Mouse (Mus musculus) hindbrain, postnatal 0 days (tissue): ENCODE results near the gene Tecpr1. TPM values are rescaled to one million over a fixed set of nuclear protein-coding genes. Genes with fewer than 3 reads are reported as not detected.

Experiments used
- ATAC-seq: fragments of 200-750 bp; cut with Nextera tagmentation; 2 replicates; pipeline ENCODE4 v1.8.0; 2017; ENCODE audit warnings: mild to moderate bottlenecking, moderate TSS enrichment, moderate library complexity
- DNase-seq: peaks from one replicate; pipeline ENCODE4 v3.0.0-alpha.2; 2015; ENCODE audit warnings: low spot score
- H3K27ac ChIP-seq: fragments of 300-500 bp; sonication (generic); 2 replicates; pipeline ENCODE4 v1.5.1; 2014; ENCODE audit warnings: mild to moderate bottlenecking
- H3K27me3 ChIP-seq: fragments of 300-500 bp; sonication (generic); 2 replicates; pipeline ENCODE4 v1.6.1; 2014; ENCODE audit warnings: low read length, mixed read lengths; ENCODE audit not compliant: insufficient read depth
- H3K36me3 ChIP-seq: fragments of 300-500 bp; sonication (generic); 2 replicates; pipeline ENCODE4 v1.6.1; 2014; ENCODE audit warnings: low read length, mixed read lengths; ENCODE audit not compliant: insufficient read depth
- H3K4me1 ChIP-seq: fragments of 300-500 bp; sonication (generic); 2 replicates; pipeline ENCODE4 v1.6.1; 2014; ENCODE audit warnings: antibody characterized with exemption, low read length, mixed read lengths; ENCODE audit not compliant: insufficient read depth
- H3K4me2 ChIP-seq: fragments of 300-500 bp; sonication (generic); 2 replicates; pipeline ENCODE4 v1.6.1; 2014; ENCODE audit warnings: low read depth, mild to moderate bottlenecking, low read length, moderate library complexity, mixed read lengths
- H3K4me3 ChIP-seq: fragments of 300-500 bp; sonication (generic); 2 replicates; pipeline ENCODE4 v1.5.1; 2014; ENCODE audit warnings: low read length
- H3K9ac ChIP-seq: fragments of 300-500 bp; sonication (generic); replicated peaks from 2 replicates; pipeline ENCODE4 v1.6.1; 2014; ENCODE audit warnings: mild to moderate bottlenecking, low read length, moderate library complexity, mixed read lengths
- H3K9me3 ChIP-seq: fragments of 300-500 bp; sonication (generic); 2 replicates; pipeline ENCODE4 v1.6.1; 2016; ENCODE audit warnings: low read length, mixed read lengths
- CTCF ChIP-seq: IDR thresholded peaks from 2 replicates; pipeline ENCODE4 v1.5.1; 2016; ENCODE audit warnings: antibody characterized with exemption, control low read depth, low read depth
- WGBS: fragments of 180-500 bp; shearing (Covaris S2); extraction: QIAGEN DNeasy Blood & Tissue Kit; methylation state at CpG from one replicate; pipeline ENCODE4 v1.1.7; 2014; 5-methylcytosine and 5-hydroxymethylcytosine counted together
- polyA plus RNA-seq: library from polyadenylated mRNA; unstranded; fragments of >200 nt; fragmentation: Nextera tagmentation; extraction: Ambion mirVana; gene quantifications from 2 replicates; pipeline ENCODE4 v1.2.1, GENCODE M21; 2015
- total RNA-seq: library from RNA; depleted of rRNA; stranded (reverse); fragments of >200 nt; gene quantifications from 2 replicates; pipeline ENCODE4 v1.2.3, GENCODE M21; 2014

Tecpr1 gene
- total and polyA plus RNA-seq, 2 experiments from 2014 or later, result 34.1 to 66.2 TPM

GRCm38 (mm10) chr5:144183647-144184335 lies 39.6 kb downstream of the Tecpr1 start:
- Histone ChIP-seq H3K27me3 (no peaks in the 10 kb centered on the region), H3K27ac (no peak overlapping the region), H3K36me3 (peaks cover 18% of the 10 kb centered on the region; the same call in 1 of the 2 replicates), H3K4me2 (no peak overlapping the region), H3K9me3 (no peaks in the 10 kb centered on the region), H3K4me1 (no peaks in the 10 kb centered on the region), H3K4me3 (no peak overlapping the region), H3K9ac (no peak overlapping the region)
- WGBS, result 66% methylated on average over 7 of the region's 7 CpGs
- ATAC-seq (no peak), DNase-seq (no peak)
- no peak for TF ChIP-seq CTCF

GRCm38 (mm10) chr5:144183248-144183559 lies 40.2 kb downstream of the Tecpr1 start:
- peaks cover 14% of the 10 kb centered on the region; the same call in 1 of the 2 replicates for H3K36me3 ChIP-seq
- no peak overlapping the region for H3K4me3 ChIP-seq
- H3K9ac ChIP-seq, result no peak overlapping the region
- no peak overlapping the region for H3K4me2 ChIP-seq
- WGBS, result 90% methylated on average over 8 of the region's 8 CpGs
- H3K4me1 ChIP-seq, result no peaks in the 10 kb centered on the region
- no peak for DNase-seq
- H3K9me3 ChIP-seq, result no peaks in the 10 kb centered on the region
- ATAC-seq, result no peak
- no peak for TF ChIP-seq CTCF
- H3K27me3 ChIP-seq, result no peaks in the 10 kb centered on the region
- no peak overlapping the region for H3K27ac ChIP-seq

- TF ChIP-seq CTCF, result no peak
- H3K4me1 ChIP-seq, result no peaks in the 10 kb centered on the region
- H3K4me3 ChIP-seq, result no peak overlapping the region
- H3K4me2 ChIP-seq, result no peak overlapping the region
- DNase-seq (no peak), ATAC-seq (no peak)
- no peak overlapping the region for H3K9ac ChIP-seq
- H3K27ac ChIP-seq, result no peak overlapping the region
- WGBS, result 78% methylated on average over 20 of the region's 20 CpGs
- H3K36me3 ChIP-seq, result peaks cover 14% of the 10 kb centered on the region; the same call in 1 of the 2 replicates
- H3K27me3 ChIP-seq, result no peaks in the 10 kb centered on the region
- H3K9me3 ChIP-seq, result no peaks in the 10 kb centered on the region
These were observed 40.7 kb downstream of the Tecpr1 start for GRCm38 (mm10) chr5:144182542-144183247.

- Histone ChIP-seq H3K27me3 (no peaks in the 10 kb centered on the region), H3K4me2 (no peak overlapping the region), H3K27ac (no peak overlapping the region), H3K4me1 (no peaks in the 10 kb centered on the region), H3K36me3 (peaks cover 15% of the 10 kb centered on the region), H3K9ac (no peak overlapping the region), H3K9me3 (no peaks in the 10 kb centered on the region), H3K4me3 (no peak overlapping the region)
- TF ChIP-seq CTCF, result no peak
- no peak for ATAC-seq
- 95% methylated on average over 7 of the region's 7 CpGs for WGBS
- no peak for DNase-seq
These were observed 42.2 kb downstream of the Tecpr1 start for GRCm38 (mm10) chr5:144181249-144181648.

- Histone ChIP-seq H3K9me3 (no peaks in the 10 kb centered on the region), H3K4me1 (no peaks in the 10 kb centered on the region), H3K4me2 (no peak overlapping the region), H3K9ac (no peak overlapping the region), H3K27ac (no peak overlapping the region), H3K36me3 (peaks cover 29% of the 10 kb centered on the region), H3K27me3 (no peaks in the 10 kb centered on the region), H3K4me3 (no peak overlapping the region)
- DNase-seq (no peak), ATAC-seq (no peak)
- TF ChIP-seq CTCF, result no peak
- 76% methylated on average over 6 of the region's 6 CpGs for WGBS
These were observed 45.2 kb downstream of the Tecpr1 start for GRCm38 (mm10) chr5:144178216-144178615.

- H3K9me3 ChIP-seq, result no peaks in the 10 kb centered on the region
- WGBS, result 92% methylated on average over 18 of the region's 18 CpGs
- no peak for TF ChIP-seq CTCF
These were observed 49.8 kb downstream of the Tecpr1 start for GRCm38 (mm10) chr5:144173648-144174047.

More at GRCm38 (mm10) chr5:144173648-144174047, 49.8 kb downstream of the Tecpr1 start:
- H3K4me1 ChIP-seq, result no peaks in the 10 kb centered on the region
- ATAC-seq, result no peak
- no peak overlapping the region for H3K4me2 ChIP-seq
- H3K27me3 ChIP-seq, result no peaks in the 10 kb centered on the region
- peaks cover 51% of the 10 kb centered on the region for H3K36me3 ChIP-seq
- DNase-seq, result no peak
- no peak overlapping the region for H3K9ac ChIP-seq
- H3K4me3 ChIP-seq, result no peak overlapping the region
- no peak overlapping the region for H3K27ac ChIP-seq
